Mouse (Mus musculus) heart, embryonic 11.5 days (tissue): Measurements from ENCODE around the gene Snapc5. TPM values are rescaled to one million over a fixed set of nuclear protein-coding genes. Genes with fewer than 3 reads are reported as not detected.

Experiments used
- ATAC-seq: fragments of 200-750 bp; cut with Nextera tagmentation; replicated peaks from 2 replicates; pipeline ENCODE4 v1.8.0; 2017; ENCODE audit warnings: moderate library complexity; ENCODE audit not compliant: insufficient number of reproducible peaks, low FRiP score, low TSS enrichment
- H3K27ac ChIP-seq: fragments of 300-500 bp; sonication (generic); 2 replicates; pipeline ENCODE4 v1.5.1; 2014; ENCODE audit warnings: mild to moderate bottlenecking, low read depth, low read length
- H3K27me3 ChIP-seq: fragments of 300-500 bp; sonication (generic); 2 replicates; pipeline ENCODE4 v1.6.1; 2014; ENCODE audit warnings: mild to moderate bottlenecking, low read length, mixed read lengths; ENCODE audit not compliant: control insufficient read depth, insufficient read depth
- H3K36me3 ChIP-seq: fragments of 300-500 bp; sonication (generic); 2 replicates; pipeline ENCODE4 v1.6.1; 2014; ENCODE audit warnings: mild to moderate bottlenecking, low read length, moderate library complexity, mixed read lengths; ENCODE audit not compliant: control insufficient read depth, insufficient read depth
- H3K4me1 ChIP-seq: fragments of 300-500 bp; sonication (generic); 2 replicates; pipeline ENCODE4 v1.6.1; 2014; ENCODE audit warnings: low read length; ENCODE audit not compliant: control insufficient read depth, insufficient read depth
- H3K4me2 ChIP-seq: fragments of 300-500 bp; sonication (generic); 2 replicates; pipeline ENCODE4 v1.6.1; 2014; ENCODE audit warnings: mild to moderate bottlenecking, moderate library complexity
- H3K4me3 ChIP-seq: fragments of 300-500 bp; sonication (generic); 2 replicates; pipeline ENCODE4 v1.5.1; 2014; ENCODE audit warnings: low read depth, low read length
- H3K9ac ChIP-seq: fragments of 300-500 bp; sonication (generic); 2 replicates; pipeline ENCODE4 v1.6.1; 2014; ENCODE audit warnings: mild to moderate bottlenecking, low read depth, low read length, moderate library complexity
- H3K9me3 ChIP-seq: fragments of 300-500 bp; sonication (generic); replicated peaks from 2 replicates; pipeline ENCODE4 v1.6.1; 2016; ENCODE audit warnings: low read length; ENCODE audit not compliant: control insufficient read depth
- WGBS: fragments of 180-500 bp; shearing (Covaris S2); extraction: QIAGEN DNeasy Blood & Tissue Kit; methylation state at CpG from one replicate; pipeline ENCODE4 v1.1.7; 2014; ENCODE audit not compliant: insufficient replicate concordance; 5-methylcytosine and 5-hydroxymethylcytosine counted together
- microRNA-seq: library from miRNA; unstranded; fragments of <30 nt; microRNA quantifications from one replicate; pipeline ENCODE4, GENCODE M21; 2016; ENCODE audit warnings: borderline number of aligned reads
- polyA plus RNA-seq: library from polyadenylated mRNA; unstranded; fragments of >200 nt; fragmentation: Nextera tagmentation; extraction: Ambion mirVana; gene quantifications from 2 replicates; pipeline ENCODE4 v1.2.1, GENCODE M21; 2014

The Snapc5 gene
- polyA plus RNA-seq, 1 experiment from 2014 or later, result 22.4 TPM

GRCm38 (mm10) chr9:64222098-64222497, 43.0 kb downstream of the Snapc5 start:
- Histone ChIP-seq H3K36me3 (no peaks in the 10 kb centered on the region), H3K27ac (no peak overlapping the region), H3K27me3 (no peaks in the 10 kb centered on the region), H3K4me3 (no peak overlapping the region), H3K4me2 (no peak overlapping the region), H3K9ac (no peak overlapping the region), H3K4me1 (peaks cover 12% of the 10 kb centered on the region), H3K9me3 (no peaks in the 10 kb centered on the region)
- ATAC-seq, result no peak
- 62% methylated on average over 2 of the region's 2 CpGs for WGBS

DNA sequence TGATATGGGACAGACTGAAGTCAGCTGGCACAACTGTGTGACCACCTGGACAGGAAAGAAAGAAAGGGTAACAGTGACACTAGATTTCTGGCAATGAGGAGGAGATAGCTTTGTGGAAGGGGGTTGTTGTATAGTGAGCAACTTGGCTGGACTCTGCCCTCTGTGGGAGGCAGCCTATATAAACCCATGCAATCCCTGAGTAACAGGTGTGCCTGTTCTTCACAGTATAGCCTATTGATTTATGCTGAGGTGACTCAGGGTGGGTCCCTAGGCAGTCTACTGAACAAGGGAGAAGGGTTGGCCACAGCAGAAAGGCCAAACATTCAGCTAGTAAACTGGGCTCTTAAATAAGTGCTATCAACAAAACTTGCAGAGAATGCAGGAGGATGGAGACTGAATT, 46.7 kb downstream of the Snapc5 start:
- peaks cover 13% of the 10 kb centered on the region for H3K4me1 ChIP-seq
- H3K9me3 ChIP-seq, result no peaks in the 10 kb centered on the region
- ATAC-seq, result no peak
- no peak overlapping the region for H3K9ac ChIP-seq
- no peak overlapping the region for H3K4me3 ChIP-seq
- H3K27ac ChIP-seq, result no peak overlapping the region
- H3K27me3 ChIP-seq, result no peaks in the 10 kb centered on the region
- no peaks in the 10 kb centered on the region for H3K36me3 ChIP-seq
- H3K4me2 ChIP-seq, result no peak overlapping the region

GRCm38 (mm10) chr9:64227736-64228135, 48.7 kb downstream of the Snapc5 start:
- Histone ChIP-seq H3K9ac (no peak overlapping the region), H3K27ac (no peak overlapping the region), H3K4me1 (peaks cover 31% of the 10 kb centered on the region), H3K9me3 (no peaks in the 10 kb centered on the region), H3K27me3 (no peaks in the 10 kb centered on the region), H3K36me3 (no peaks in the 10 kb centered on the region), H3K4me3 (no peak overlapping the region), H3K4me2 (no peak overlapping the region)
- ATAC-seq, result no peak
- 57% methylated on average over 12 of the region's 12 CpGs for WGBS

DNA sequence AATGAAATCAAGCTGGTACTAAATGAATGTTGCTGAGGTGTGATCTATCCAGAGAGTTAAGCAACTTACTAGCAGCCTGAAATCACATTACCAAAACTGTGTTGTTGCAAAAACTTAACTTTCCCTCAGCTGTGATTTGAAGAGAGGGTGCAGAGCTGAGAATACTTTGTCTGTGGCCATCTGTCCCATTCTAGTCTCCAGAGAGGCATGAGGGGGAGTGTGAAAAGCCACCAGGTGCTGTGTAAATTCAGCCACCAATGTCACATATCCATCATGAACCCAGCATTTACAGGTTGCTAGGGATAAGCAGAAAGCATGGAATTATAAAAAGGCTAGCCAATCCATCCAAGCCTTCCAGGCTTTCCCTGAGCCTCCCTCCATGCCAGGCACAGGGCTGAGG, 49.9 kb downstream of the Snapc5 start:
- H3K9ac ChIP-seq, result 0 out of 2 replicates have a peak overlapping the region, but pooled peaks have one; percentile 5
- H3K27me3 ChIP-seq, result no peaks in the 10 kb centered on the region
- no peaks in the 10 kb centered on the region for H3K36me3 ChIP-seq
- no peak overlapping the region for H3K4me2 ChIP-seq
- H3K9me3 ChIP-seq, result no peaks in the 10 kb centered on the region
- H3K4me3 ChIP-seq, result no peak overlapping the region
- no peak for ATAC-seq
- peaks cover 31% of the 10 kb centered on the region for H3K4me1 ChIP-seq
- no peak overlapping the region for H3K27ac ChIP-seq

DNA sequence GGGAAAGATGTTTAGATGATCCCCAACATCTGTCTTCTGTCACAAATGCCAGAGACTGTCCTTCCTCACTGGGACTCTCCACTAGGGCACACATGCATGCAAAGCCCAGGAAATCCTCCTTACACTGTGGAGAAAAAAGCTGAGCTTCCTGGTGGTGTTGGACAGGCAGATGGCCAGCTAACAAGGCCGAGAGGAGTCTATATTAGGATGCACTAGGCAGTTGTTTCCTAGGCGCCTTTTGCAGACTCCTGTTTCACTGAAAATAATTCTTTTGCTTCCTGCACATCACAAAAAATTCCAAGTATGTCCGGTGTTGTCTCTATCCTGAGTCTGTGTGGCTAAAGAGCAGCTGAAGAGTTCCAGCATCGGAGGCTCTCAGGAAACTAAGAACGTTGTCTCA, 52.1 kb downstream of the Snapc5 start:
- Histone ChIP-seq H3K9me3 (no peaks in the 10 kb centered on the region), H3K9ac (no peak overlapping the region), H3K27me3 (no peaks in the 10 kb centered on the region), H3K4me2 (no peak overlapping the region), H3K4me3 (no peak overlapping the region), H3K4me1 (peaks cover 28% of the 10 kb centered on the region), H3K36me3 (peaks cover 3% of the 10 kb centered on the region; the same call in 1 of the 2 replicates), H3K27ac (peak overlapping the region; percentile 54; the same call in 1 of the 2 replicates)
- no peak for ATAC-seq
- WGBS, result 34% methylated on average over 5 of the region's 5 CpGs

DNA sequence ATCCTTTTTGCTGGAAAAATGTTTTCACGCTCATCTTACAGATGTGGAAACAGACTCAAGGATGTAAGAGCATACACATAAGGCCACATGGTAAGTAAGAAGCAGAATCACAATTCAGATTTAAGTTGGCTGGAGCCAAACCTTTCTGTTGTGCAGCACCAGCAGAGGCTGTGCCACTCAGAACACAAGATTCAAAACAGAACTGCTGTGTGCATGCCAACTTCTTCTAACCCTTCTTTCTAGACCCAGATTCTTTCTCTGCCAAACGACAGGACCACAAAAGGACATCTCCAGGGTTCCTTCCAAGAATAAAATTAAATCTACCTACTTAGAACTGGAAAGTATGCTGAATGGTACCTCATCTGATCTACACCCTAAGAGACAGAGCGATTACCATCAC, 52.6 kb downstream of the Snapc5 start:
- Histone ChIP-seq H3K4me3 (no peak overlapping the region), H3K4me2 (no peak overlapping the region), H3K27ac (peak overlapping the region; percentile 54), H3K4me1 (peaks cover 26% of the 10 kb centered on the region), H3K27me3 (no peaks in the 10 kb centered on the region), H3K9me3 (no peaks in the 10 kb centered on the region), H3K9ac (no peak overlapping the region), H3K36me3 (peaks cover 4% of the 10 kb centered on the region; the same call in 1 of the 2 replicates)
- no peak for ATAC-seq
- 86% methylated on average over 3 of the region's 3 CpGs for WGBS

GRCm38 (mm10) chr9:64232257-64232957, 53.3 kb downstream of the Snapc5 start:
- Histone ChIP-seq H3K27me3 (no peaks in the 10 kb centered on the region), H3K9ac (no peak overlapping the region), H3K27ac (peak overlapping the region; percentile 54), H3K4me1 (peaks cover 25% of the 10 kb centered on the region), H3K4me3 (no peak overlapping the region), H3K4me2 (no peak overlapping the region; the same call in 1 of the 2 replicates), H3K9me3 (no peaks in the 10 kb centered on the region), H3K36me3 (peaks cover 4% of the 10 kb centered on the region; the same call in 1 of the 2 replicates)
- no peak for ATAC-seq
- WGBS, result 55% methylated on average over 9 of the region's 9 CpGs

Small RNA genes within 50 kb of the gene (microRNA-seq; reads per million reads assigned to microRNA genes)
- not detected for gene Gm24106

Other genes with a start within 250 kb of the Snapc5 start
- 30.5 and 31.6 TPM in 2 replicates for gene Smad6, start 157.2 kb upstream of the Snapc5 start, polyA plus RNA-seq
- gene Lctl, start 62.1 kb upstream of the Snapc5 start, polyA plus RNA-seq, result not detected in 2 replicates
- gene Zwilch, start 6.2 kb upstream of the Snapc5 start, polyA plus RNA-seq, result 24.3 and 28.5 TPM in 2 replicates
- 980 and 988 TPM in 2 replicates for gene Rpl4, start 5.9 kb upstream of the Snapc5 start, polyA plus RNA-seq
- gene Uchl4, start 55.9 kb downstream of the Snapc5 start, polyA plus RNA-seq, result 2.7 and 3.1 TPM in 2 replicates
- 100 and 108 TPM in 2 replicates for gene Map2k1, start 74.4 kb downstream of the Snapc5 start, polyA plus RNA-seq
- 155 and 159 TPM in 2 replicates for gene Tipin, start 102.3 kb downstream of the Snapc5 start, polyA plus RNA-seq
- 19.5 and 22.2 TPM in 2 replicates for gene Dis3l, start 162.0 kb downstream of the Snapc5 start, polyA plus RNA-seq
- 0.58 and 0.70 TPM in 2 replicates for gene Megf11, start 206.4 kb downstream of the Snapc5 start, polyA plus RNA-seq